Mouse (Mus musculus): ENCODE measurements around the gene Rd3l. TPM values are rescaled to one million over a fixed set of nuclear protein-coding genes. Genes with fewer than 3 reads are reported as not detected.
A peak's percentile ranks its signal among the peaks of the same experiment; 100 is the strongest.
"Not testable (repeated sequence)": the region's sequence is repeated elsewhere in the genome, so short reads cannot be mapped to it uniquely, and the experiment has no call there.

The Rd3l gene
- polyA plus RNA-seq, 1 experiment from 2014 or later = not detected

DNA sequence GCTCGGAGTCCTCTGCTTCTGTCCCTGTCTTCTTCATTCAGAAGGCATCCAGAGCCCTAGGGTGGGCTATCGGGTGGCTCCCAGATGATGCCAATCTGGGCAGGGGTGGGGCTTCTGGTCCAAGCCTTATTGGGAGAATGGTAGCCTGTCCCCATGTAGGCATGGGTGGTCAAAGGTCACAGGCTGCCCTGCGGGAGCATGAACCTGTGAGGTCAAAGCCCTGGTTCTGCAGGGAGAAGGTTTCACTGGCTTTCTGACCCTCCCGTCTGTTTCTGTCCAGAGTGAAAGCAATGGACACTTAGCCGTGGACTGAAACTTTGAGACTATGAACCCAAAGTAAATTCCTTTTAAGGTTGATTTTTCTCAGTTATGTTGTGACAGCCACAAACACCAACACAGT is 24.9 kb downstream of the Rd3l start:
- H3K4me3 ChIP-seq = no peak overlapping the region
- DNase-seq (ENCODE audit: low spot score) = no peak
- H3K4me1 ChIP-seq (replicated peaks) = 0 out of 2 replicates have a peak, but pooled peaks cover 12% of the 10 kb centered on the region
- 71% methylated on average over 5 of the region's 5 CpGs for WGBS
- H3K27ac ChIP-seq = no peak overlapping the region
- no peaks in the 10 kb centered on the region for H3K27me3 ChIP-seq (ENCODE audit: insufficient read depth, poor library complexity, severe bottlenecking)
- peaks cover 9% of the 10 kb centered on the region for H3K9me3 ChIP-seq
- peaks cover 26% of the 10 kb centered on the region for H3K36me3 ChIP-seq

- Histone ChIP-seq H3K4me3 (no peak overlapping the region), H3K9me3 (no peaks in the 10 kb centered on the region), H3K4me1 (replicated peaks) (0 out of 2 replicates have a peak, but pooled peaks cover 5% of the 10 kb centered on the region), H3K36me3 (no peaks in the 10 kb centered on the region), H3K27ac (0 out of 2 replicates have a peak overlapping the region, but pooled peaks have one; percentile 5), H3K27me3 (ENCODE audit: insufficient read depth, poor library complexity, severe bottlenecking) (no peaks in the 10 kb centered on the region)
- 61% methylated on average over 5 of the region's 5 CpGs for WGBS
- no peak for DNase-seq (ENCODE audit: low spot score)
These were observed 29.4 kb downstream of the Rd3l start for GRCm38 (mm10) chr12:111951701-111952100.

DNA sequence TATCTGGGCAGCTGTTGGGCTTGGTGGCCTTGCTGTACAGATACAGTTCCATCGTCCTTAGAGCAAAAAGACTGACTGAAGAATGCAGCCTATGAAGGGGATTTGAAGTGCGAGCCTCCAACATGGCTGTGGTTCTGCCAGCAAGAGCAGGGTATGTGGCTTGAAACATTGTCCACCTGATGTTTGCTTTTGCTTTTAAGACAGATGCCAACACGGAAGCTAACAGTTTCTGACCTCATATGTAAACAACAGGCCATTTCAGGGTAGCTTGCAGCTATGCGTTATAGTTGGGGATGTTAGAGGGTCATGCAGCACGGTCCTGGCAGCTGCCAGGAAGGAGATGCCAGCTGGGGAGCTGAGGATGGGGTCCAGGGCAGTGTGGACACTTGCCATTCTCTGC is 30.6 kb downstream of the Rd3l start:
- no peak overlapping the region for H3K27ac ChIP-seq
- DNase-seq (ENCODE audit: low spot score) = no peak
- no peak overlapping the region for H3K4me3 ChIP-seq
- no peaks in the 10 kb centered on the region for H3K36me3 ChIP-seq
- 84% methylated on average over 5 of the region's 5 CpGs for WGBS
- no peaks in the 10 kb centered on the region for H3K27me3 ChIP-seq (ENCODE audit: insufficient read depth, poor library complexity, severe bottlenecking)
- H3K4me1 ChIP-seq (replicated peaks) = peaks cover 9% of the 10 kb centered on the region; the same call in 1 of the 2 replicates
- no peaks in the 10 kb centered on the region for H3K9me3 ChIP-seq

DNA sequence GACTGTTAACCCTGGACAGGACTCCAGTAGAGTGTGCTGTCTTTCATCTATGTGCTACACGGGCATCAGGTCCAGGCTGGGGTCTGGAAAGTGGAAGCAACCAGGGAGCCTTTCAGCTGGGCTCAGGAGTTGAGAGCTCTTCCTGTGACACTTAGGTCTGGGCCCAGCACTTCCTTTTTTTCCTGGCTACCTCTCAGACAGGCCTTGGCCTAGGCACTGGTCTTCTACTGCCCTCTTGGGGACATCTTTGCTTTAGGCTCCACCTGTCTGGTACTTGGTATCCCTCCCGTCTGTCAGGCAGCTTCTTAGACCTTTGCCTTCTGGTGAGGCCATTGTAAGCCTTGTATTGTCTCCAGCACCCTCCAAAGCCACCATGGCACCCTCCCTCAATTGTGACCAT is 34.4 kb downstream of the Rd3l start:
- Histone ChIP-seq H3K9me3 (no peaks in the 10 kb centered on the region), H3K4me3 (no peak overlapping the region), H3K36me3 (no peaks in the 10 kb centered on the region), H3K27ac (no peak overlapping the region), H3K4me1 (replicated peaks) (peaks cover 34% of the 10 kb centered on the region), H3K27me3 (ENCODE audit: insufficient read depth, poor library complexity, severe bottlenecking) (no peaks in the 10 kb centered on the region)
- DNase-seq (ENCODE audit: low spot score) = no peak
- 51% methylated on average over 2 of the region's 2 CpGs for WGBS

DNA sequence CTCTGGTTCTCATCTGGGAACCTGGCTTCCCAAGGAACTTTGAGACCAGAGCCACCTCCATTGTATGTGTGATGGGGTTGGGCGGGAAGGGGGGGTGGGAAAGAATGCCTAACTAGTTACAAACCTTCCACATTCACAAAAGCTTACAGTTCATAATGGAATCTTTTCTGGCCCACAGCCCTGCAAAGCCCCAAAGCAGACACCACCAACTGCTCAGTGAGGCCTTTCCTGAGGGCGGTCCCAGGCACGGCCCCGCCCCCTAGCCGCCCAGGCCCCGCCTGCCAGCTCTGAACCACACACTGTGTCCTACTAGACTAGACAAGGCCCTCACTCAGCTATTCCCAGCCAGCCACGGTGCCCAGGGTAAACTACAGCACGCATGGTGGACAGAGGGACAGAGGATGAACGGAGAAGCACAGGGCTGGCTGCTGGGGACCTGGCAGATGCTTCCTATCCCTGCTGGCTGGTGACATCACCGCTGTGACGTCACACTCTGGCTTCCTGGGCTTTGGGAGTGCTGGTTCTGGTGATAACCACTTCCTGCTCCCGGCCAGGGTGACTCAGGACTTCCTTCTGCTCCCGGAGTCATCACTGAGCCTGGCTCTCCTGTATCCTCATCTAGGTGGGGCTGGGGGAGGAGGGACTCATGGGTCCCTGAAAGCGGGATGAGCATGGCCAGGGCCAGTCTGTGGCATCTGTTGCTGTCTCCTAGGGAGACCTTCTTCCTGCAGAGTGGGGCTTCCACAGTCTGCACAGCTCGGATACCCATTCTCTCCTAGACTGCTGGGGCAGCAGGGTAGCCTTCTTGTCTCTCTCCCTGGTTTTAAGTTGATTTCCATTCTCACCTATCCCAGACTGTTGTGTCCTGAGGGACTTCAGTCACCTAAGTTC is 35.1 kb downstream of the Rd3l start:
- H3K4me3 ChIP-seq; H3K36me3 ChIP-seq; H3K9me3 ChIP-seq; H3K27me3 ChIP-seq (ENCODE audit: insufficient read depth, poor library complexity, severe bottlenecking); DNase-seq (ENCODE audit: low spot score): not testable (repeated sequence)
- peak overlapping the region; percentile 68; the same call in 1 of the 2 replicates for H3K27ac ChIP-seq
- whole genome bisulfite sequencing = 70% methylated on average over 11 of the region's 15 CpGs
- peaks cover 29% of the 10 kb centered on the region for H3K4me1 ChIP-seq (replicated peaks)

- Histone ChIP-seq H3K27ac (peak overlapping the region; percentile 68), H3K36me3 (no peaks in the 10 kb centered on the region), H3K27me3 (ENCODE audit: insufficient read depth, poor library complexity, severe bottlenecking) (no peaks in the 10 kb centered on the region), H3K4me1 (replicated peaks) (peaks cover 29% of the 10 kb centered on the region), H3K9me3 (no peaks in the 10 kb centered on the region), H3K4me3 (no peak overlapping the region)
- WGBS = 62% methylated on average over 8 of the region's 8 CpGs
- DNase-seq (ENCODE audit: low spot score) = no peak
These were observed 36.0 kb downstream of the Rd3l start for GRCm38 (mm10) chr12:111945115-111945514.

DNA sequence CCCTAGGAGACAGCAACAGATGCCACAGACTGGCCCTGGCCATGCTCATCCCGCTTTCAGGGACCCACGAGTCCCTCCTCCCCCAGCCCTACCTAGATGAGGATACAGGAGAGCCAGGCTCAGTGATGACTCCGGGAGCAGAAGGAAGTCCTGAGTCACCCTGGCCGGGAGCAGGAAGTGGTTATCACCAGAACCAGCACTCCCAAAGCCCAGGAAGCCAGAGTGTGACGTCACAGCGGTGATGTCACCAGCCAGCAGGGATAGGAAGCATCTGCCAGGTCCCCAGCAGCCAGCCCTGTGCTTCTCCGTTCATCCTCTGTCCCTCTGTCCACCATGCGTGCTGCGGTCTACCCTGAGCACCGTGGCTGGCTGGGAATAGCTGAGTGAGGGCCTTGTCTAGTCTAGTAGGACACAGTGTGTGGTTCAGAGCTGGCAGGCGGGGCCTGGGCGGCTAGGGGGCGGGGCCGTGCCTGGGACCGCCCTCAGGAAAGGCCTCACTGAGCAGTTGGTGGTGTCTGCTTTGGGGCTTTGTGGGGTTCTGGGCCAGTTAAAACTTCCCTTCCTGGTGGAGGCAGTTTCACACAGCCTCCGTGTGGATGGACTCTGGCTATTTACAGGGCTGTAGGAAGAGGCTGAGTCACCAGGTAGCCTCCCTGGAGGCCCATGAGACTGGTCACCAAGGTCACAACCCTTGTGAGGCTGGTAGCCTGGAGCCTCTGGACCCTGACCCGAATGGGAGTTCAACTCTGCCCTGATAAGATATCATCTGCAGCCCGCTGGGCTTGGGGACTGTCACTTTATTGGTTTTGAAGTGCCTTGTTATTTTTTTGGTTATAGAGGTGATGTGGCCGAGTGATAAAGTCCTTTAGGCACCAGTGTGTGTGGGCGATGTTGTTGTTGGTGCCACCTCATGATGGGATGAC is 36.8 kb downstream of the Rd3l start:
- DNase-seq (ENCODE audit: low spot score); H3K36me3 ChIP-seq; H3K27me3 ChIP-seq (ENCODE audit: insufficient read depth, poor library complexity, severe bottlenecking); H3K9me3 ChIP-seq: not testable (repeated sequence)
- WGBS = 67% methylated on average over 18 of the region's 20 CpGs
- Histone ChIP-seq H3K27ac (peak overlapping the region; percentile 68), H3K4me1 (replicated peaks) (peaks cover 29% of the 10 kb centered on the region), H3K4me3 (peak overlapping the region; percentile 3; the same call in 1 of the 2 replicates)

DNA sequence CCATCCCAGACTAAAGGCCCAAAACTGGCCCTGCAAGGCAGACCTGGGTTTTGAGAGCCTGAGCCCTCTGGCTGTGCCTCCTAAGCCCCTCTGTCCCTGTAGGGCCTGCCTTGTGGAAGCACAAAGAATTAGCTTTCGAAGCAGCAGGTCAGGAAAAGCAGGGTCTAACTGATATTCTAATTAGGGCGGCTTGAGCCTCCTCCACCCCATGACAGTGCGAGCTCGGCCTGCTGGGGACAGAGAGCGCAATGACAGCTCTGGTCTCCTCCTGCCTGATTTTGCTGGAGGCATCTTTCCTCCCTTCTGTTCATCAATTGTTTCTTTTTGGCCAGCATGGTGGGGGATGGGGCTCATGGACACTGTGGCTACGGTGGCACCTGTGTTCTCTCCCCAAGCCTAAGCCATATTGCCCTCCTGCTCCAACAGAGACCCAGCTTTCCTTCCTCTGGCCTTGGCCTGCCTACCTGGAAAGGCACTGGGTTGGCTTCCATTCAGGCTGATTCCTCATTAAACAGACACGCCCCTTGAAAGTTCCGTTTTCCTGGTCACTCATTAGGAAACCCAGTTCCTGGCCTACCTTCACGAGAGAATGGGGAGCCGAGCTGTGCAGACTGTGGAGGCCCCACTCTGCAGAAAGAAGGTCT is 37.6 kb downstream of the Rd3l start:
- Histone ChIP-seq H3K4me3 (peak overlapping the region; percentile 3; the same call in 1 of the 2 replicates), H3K4me1 (replicated peaks) (peaks cover 34% of the 10 kb centered on the region), H3K27ac (peak overlapping the region; percentile 72), H3K27me3 (ENCODE audit: insufficient read depth, poor library complexity, severe bottlenecking) (no peaks in the 10 kb centered on the region), H3K9me3 (no peaks in the 10 kb centered on the region), H3K36me3 (no peaks in the 10 kb centered on the region)
- 62% methylated on average over 10 of the region's 10 CpGs for WGBS
- DNase-seq (ENCODE audit: low spot score) = no peak

GRCm38 (mm10) chr12:111938623-111939177 is 42.4 kb downstream of the Rd3l start:
- DNase-seq (ENCODE audit: low spot score) = no peak
- Histone ChIP-seq H3K4me1 (replicated peaks) (peaks cover 38% of the 10 kb centered on the region), H3K9me3 (no peaks in the 10 kb centered on the region), H3K27ac (0 out of 2 replicates have a peak overlapping the region, but pooled peaks have one; percentile 73), H3K4me3 (no peak overlapping the region), H3K27me3 (ENCODE audit: insufficient read depth, poor library complexity, severe bottlenecking) (no peaks in the 10 kb centered on the region), H3K36me3 (no peaks in the 10 kb centered on the region)
- WGBS = 63% methylated on average over 1 of the region's 1 CpGs

DNA sequence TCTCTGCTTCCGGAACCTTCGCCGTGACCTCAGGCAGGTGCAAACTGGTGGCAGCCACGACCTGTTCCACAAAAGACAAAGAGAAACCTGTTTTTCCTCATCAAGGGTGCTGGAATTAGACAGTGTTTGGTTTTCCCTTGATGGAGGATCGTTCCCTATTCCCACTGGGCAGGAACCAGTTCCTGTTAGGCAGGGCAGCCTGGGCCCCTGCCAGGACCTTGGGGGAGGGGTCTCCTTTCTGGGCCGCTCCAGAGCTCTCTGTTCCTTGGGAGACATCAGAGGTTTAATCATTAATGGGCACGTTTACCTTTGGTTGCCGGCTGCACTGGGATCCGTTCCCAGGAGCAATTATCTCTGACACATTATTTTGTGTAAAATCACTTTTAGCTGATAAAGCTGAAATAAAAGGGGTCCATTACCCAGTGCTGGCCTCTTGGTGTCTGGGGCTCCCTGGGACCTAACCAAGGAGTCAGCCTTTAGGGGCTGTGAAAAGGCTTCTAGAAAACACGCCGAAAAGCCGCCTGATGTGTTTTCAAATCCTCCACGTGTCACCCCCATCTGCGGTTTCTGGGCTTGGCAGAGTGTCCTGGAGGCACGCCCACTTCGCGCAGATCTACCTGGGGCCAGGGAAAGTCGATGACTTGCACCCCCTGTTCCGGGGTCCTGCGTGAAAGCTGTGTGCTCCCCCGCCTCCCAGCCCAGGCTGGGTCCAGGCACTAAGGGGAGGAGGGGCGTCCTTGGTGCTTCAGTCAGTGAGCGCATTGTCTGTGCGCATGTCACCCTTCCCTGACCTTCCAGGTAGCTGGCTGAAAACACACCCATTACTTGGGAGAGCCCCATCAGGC is 44.2 kb downstream of the Rd3l start:
- DNase-seq (ENCODE audit: low spot score) = no peak
- no peaks in the 10 kb centered on the region for H3K27me3 ChIP-seq (ENCODE audit: insufficient read depth, poor library complexity, severe bottlenecking)
- H3K4me1 ChIP-seq (replicated peaks) = peaks cover 46% of the 10 kb centered on the region
- no peak overlapping the region for H3K4me3 ChIP-seq
- 42% methylated on average over 24 of the region's 24 CpGs for WGBS
- no peaks in the 10 kb centered on the region for H3K36me3 ChIP-seq
- H3K27ac ChIP-seq = 0 out of 2 replicates have a peak overlapping the region, but pooled peaks have one; percentile 73
- H3K9me3 ChIP-seq = no peaks in the 10 kb centered on the region

DNA sequence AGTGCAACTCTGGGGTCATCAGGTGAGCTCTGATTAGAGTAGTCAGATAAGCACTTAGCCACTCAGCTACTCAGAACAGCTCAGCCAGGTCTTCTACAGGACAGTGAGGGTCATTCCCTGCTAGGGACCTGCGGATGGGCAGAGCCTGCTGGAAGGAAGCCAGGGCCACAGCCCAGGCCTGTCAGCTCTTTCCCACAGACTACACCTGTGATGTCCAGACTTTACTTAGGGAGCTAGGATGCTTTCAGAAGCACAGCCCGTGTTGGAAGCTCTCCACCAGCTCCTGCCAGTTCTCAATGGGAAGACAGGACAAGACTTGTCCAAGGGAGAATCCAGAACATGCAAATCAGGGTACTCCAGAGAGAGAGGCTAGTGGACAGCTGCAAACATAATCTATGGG is 47.1 kb downstream of the Rd3l start:
- peak overlapping the region; percentile 35; the same call in 1 of the 2 replicates for H3K27ac ChIP-seq
- peaks cover 44% of the 10 kb centered on the region for H3K4me1 ChIP-seq (replicated peaks)
- 87% methylated on average over 2 of the region's 2 CpGs for WGBS
- H3K4me3 ChIP-seq = no peak overlapping the region
- H3K27me3 ChIP-seq (ENCODE audit: insufficient read depth, poor library complexity, severe bottlenecking) = no peaks in the 10 kb centered on the region
- no peaks in the 10 kb centered on the region for H3K9me3 ChIP-seq
- no peaks in the 10 kb centered on the region for H3K36me3 ChIP-seq
- no peak for DNase-seq (ENCODE audit: low spot score)
